Mouse (Mus musculus): ENCODE measurements around the gene Olfr556. TPM values are rescaled to one million over a fixed set of nuclear protein-coding genes. Genes with fewer than 3 reads are reported as not detected.

Gene Olfr556
- total and polyA plus RNA-seq, 2 experiments: not detected

DNA sequence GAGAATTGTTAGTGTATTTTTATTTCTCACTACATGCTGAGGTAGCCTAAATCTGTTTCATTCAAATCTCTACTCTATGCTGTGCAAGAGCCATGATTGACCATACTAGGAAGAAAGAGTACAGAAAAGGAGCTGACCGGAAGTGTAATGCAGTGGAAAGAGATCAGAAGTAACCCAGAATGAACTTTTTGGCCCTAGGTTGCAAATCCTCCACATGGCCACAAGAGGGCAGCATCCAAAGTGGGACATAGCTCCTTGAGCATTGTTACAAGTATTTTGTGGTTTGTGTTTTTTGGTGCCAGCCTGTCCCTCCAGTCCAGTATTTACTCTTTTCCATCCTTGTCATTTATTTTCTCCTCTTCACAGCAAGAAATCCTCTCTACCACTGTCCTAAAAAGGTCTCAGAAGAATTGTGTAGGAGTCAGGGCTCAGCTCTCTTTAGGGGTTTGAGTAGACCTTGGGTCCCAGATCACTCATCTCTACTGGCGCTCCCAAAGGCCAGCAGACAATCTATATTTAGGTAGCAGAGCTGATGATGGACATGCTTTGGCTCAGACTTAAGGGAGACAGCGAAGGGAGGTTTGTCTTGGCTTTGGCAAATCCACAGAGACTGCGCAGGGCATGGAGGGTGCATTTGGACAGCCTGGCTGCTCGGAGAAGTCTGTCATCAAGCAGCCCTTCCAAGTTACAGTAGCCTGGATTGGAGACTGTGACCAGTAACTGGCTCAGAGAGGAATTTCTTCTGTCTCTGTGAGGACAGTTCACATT, 30.8 kb downstream of the Olfr556 start, which contains the start of gene Olfr557:
Gene Olfr557 (plus strand): TSS at position 553 of the 768 bp plus-strand sequence.
- peak; percentile 39 for DNase-seq (ENCODE audit: extremely low read depth, low read depth, low spot score)
- Histone ChIP-seq H3K9ac (ENCODE audit: low read depth, low read length) (no peak within 1 kb of the TSS), H3K79me2 (ENCODE audit: control insufficient read depth, insufficient read depth, low read length) (no peaks in the 10 kb centered on the region), H3K36me3 (ENCODE audit: control insufficient read depth, insufficient read depth, low read length) (no peaks in the 10 kb centered on the region), H3K4me1 (ENCODE audit: control insufficient read depth, insufficient read depth, low read length) (no peaks in the 10 kb centered on the region), H3K4me3 (ENCODE audit: insufficient read depth, low read depth, low read length) (no peak within 1 kb of the TSS), H3K27me3 (ENCODE audit: control insufficient read depth, insufficient read depth, low read length) (peaks cover 4% of the 10 kb centered on the region; the same call in 1 of the 2 replicates), H3K27ac (replicated peaks; ENCODE audit: insufficient read depth, low read depth, low read length) (no peak within 1 kb of the TSS)
- 71% methylated on average over 5 of the region's 5 CpGs for WGBS
- TF ChIP-seq POLR2A (IDR thresholded peaks at IDR 0.05; ENCODE audit: extremely low read depth, insufficient read depth, low read length) (no peak), CTCF (IDR thresholded peaks at IDR 0.05; ENCODE audit: low read depth, low read length) (peak; percentile 76)

GRCm38 (mm10) chr7:102698461-102698860, 33.8 kb downstream of the Olfr556 start:
- no peak overlapping the region for H3K9ac ChIP-seq (ENCODE audit: low read depth, low read length)
- H3K27ac ChIP-seq (replicated peaks; ENCODE audit: insufficient read depth, low read depth, low read length): no peak overlapping the region
- no peak for DNase-seq (ENCODE audit: extremely low read depth, low read depth, low spot score)
- no peaks in the 10 kb centered on the region for H3K36me3 ChIP-seq (ENCODE audit: control insufficient read depth, insufficient read depth, low read length)
- no peaks in the 10 kb centered on the region for H3K4me1 ChIP-seq (ENCODE audit: control insufficient read depth, insufficient read depth, low read length)
- 88% methylated on average over 7 of the region's 7 CpGs for WGBS
- no peaks in the 10 kb centered on the region for H3K79me2 ChIP-seq (ENCODE audit: control insufficient read depth, insufficient read depth, low read length)
- no peak overlapping the region for H3K4me3 ChIP-seq (ENCODE audit: insufficient read depth, low read depth, low read length)
- TF ChIP-seq CTCF (IDR thresholded peaks at IDR 0.05; ENCODE audit: low read depth, low read length) (no peak), POLR2A (IDR thresholded peaks at IDR 0.05; ENCODE audit: extremely low read depth, insufficient read depth, low read length) (no peak)
- peaks cover 4% of the 10 kb centered on the region; the same call in 1 of the 2 replicates for H3K27me3 ChIP-seq (ENCODE audit: control insufficient read depth, insufficient read depth, low read length)

GRCm38 (mm10) chr7:102701915-102702314, 37.2 kb downstream of the Olfr556 start, which contains the start of gene Olfr558:
TSS of gene Olfr558 (plus strand) at chr7:102702215.
- H3K4me3 ChIP-seq (ENCODE audit: insufficient read depth, low read depth, low read length): no peak within 1 kb of the TSS
- no peak for DNase-seq (ENCODE audit: extremely low read depth, low read depth, low spot score)
- no peaks in the 10 kb centered on the region for H3K36me3 ChIP-seq (ENCODE audit: control insufficient read depth, insufficient read depth, low read length)
- no peak within 1 kb of the TSS for H3K27ac ChIP-seq (replicated peaks; ENCODE audit: insufficient read depth, low read depth, low read length)
- no peaks in the 10 kb centered on the region for H3K4me1 ChIP-seq (ENCODE audit: control insufficient read depth, insufficient read depth, low read length)
- peaks cover under 1% of the 10 kb centered on the region; the same call in 1 of the 2 replicates for H3K27me3 ChIP-seq (ENCODE audit: control insufficient read depth, insufficient read depth, low read length)
- no peak within 1 kb of the TSS for H3K9ac ChIP-seq (ENCODE audit: low read depth, low read length)
- no peaks in the 10 kb centered on the region for H3K79me2 ChIP-seq (ENCODE audit: control insufficient read depth, insufficient read depth, low read length)
- no peak for TF ChIP-seq CTCF (IDR thresholded peaks at IDR 0.05; ENCODE audit: low read depth, low read length)
- no peak for TF ChIP-seq POLR2A (IDR thresholded peaks at IDR 0.05; ENCODE audit: extremely low read depth, insufficient read depth, low read length)

GRCm38 (mm10) chr7:102718970-102719369, 54.3 kb downstream of the Olfr556 start, which contains the start of gene Olfr33:
TSS of gene Olfr33 (minus strand) at chr7:102719070.
- Histone ChIP-seq H3K27me3 (ENCODE audit: control insufficient read depth, insufficient read depth, low read length) (no peaks in the 10 kb centered on the region), H3K79me2 (ENCODE audit: control insufficient read depth, insufficient read depth, low read length) (no peaks in the 10 kb centered on the region), H3K4me1 (ENCODE audit: control insufficient read depth, insufficient read depth, low read length) (no peaks in the 10 kb centered on the region), H3K36me3 (ENCODE audit: control insufficient read depth, insufficient read depth, low read length) (no peaks in the 10 kb centered on the region), H3K27ac (replicated peaks; ENCODE audit: insufficient read depth, low read depth, low read length) (no peak within 1 kb of the TSS), H3K9ac (ENCODE audit: low read depth, low read length) (no peak within 1 kb of the TSS), H3K4me3 (ENCODE audit: insufficient read depth, low read depth, low read length) (no peak within 1 kb of the TSS)
- no peak for DNase-seq (ENCODE audit: extremely low read depth, low read depth, low spot score)
- TF ChIP-seq POLR2A (IDR thresholded peaks at IDR 0.05; ENCODE audit: extremely low read depth, insufficient read depth, low read length): no peak
- no peak for TF ChIP-seq CTCF (IDR thresholded peaks at IDR 0.05; ENCODE audit: low read depth, low read length)
- WGBS: 22% methylated on average over 1 of the region's 1 CpGs

Other genes starting within 250 kb of the Olfr556 start
- gene Rrm1, start 223.2 kb upstream of the Olfr556 start, total RNA-seq (2014; rRNA removed): 7.9 and 10.4 TPM in 2 replicates
- 2.2 and 2.3 TPM in 2 replicates for gene Rrm1, start 223.2 kb upstream of the Olfr556 start, polyA plus RNA-seq (2012; rRNA removed)
- gene Olfr543, start 183.2 kb upstream of the Olfr556 start, total RNA-seq (2014; rRNA removed): not detected in 2 replicates
- gene Olfr543, start 183.2 kb upstream of the Olfr556 start, polyA plus RNA-seq (2012; rRNA removed): not detected in 2 replicates
- gene Olfr544, start 176.6 kb upstream of the Olfr556 start, total RNA-seq (2014; rRNA removed): not detected in 2 replicates
- not detected in 2 replicates for gene Olfr544, start 176.6 kb upstream of the Olfr556 start, polyA plus RNA-seq (2012; rRNA removed)
- not detected in 2 replicates for gene Olfr545, start 165.3 kb upstream of the Olfr556 start, total RNA-seq (2014; rRNA removed)
- gene Olfr545, start 165.3 kb upstream of the Olfr556 start, polyA plus RNA-seq (2012; rRNA removed): not detected in 2 replicates
- not detected in 2 replicates for gene Olfr547, start 130.2 kb upstream of the Olfr556 start, total RNA-seq (2014; rRNA removed)
- not detected in 2 replicates for gene Olfr547, start 130.2 kb upstream of the Olfr556 start, polyA plus RNA-seq (2012; rRNA removed)
- gene Olfr548-ps1, start 124.0 kb upstream of the Olfr556 start, total RNA-seq (2014; rRNA removed): not detected in 2 replicates
- not detected in 2 replicates for gene Olfr548-ps1, start 124.0 kb upstream of the Olfr556 start, polyA plus RNA-seq (2012; rRNA removed)
- not detected in 2 replicates for gene Olfr549, start 115.0 kb upstream of the Olfr556 start, total RNA-seq (2014; rRNA removed)
- gene Olfr549, start 115.0 kb upstream of the Olfr556 start, polyA plus RNA-seq (2012; rRNA removed): not detected in 2 replicates
- 8.3 and 10.1 TPM in 2 replicates for gene Trim21, start 99.4 kb upstream of the Olfr556 start, total RNA-seq (2014; rRNA removed)
- gene Trim21, start 99.4 kb upstream of the Olfr556 start, polyA plus RNA-seq (2012; rRNA removed): 3.0 and 3.6 TPM in 2 replicates
- not detected in 2 replicates for gene Olfr550, start 93.5 kb upstream of the Olfr556 start, total RNA-seq (2014; rRNA removed)
- gene Olfr550, start 93.5 kb upstream of the Olfr556 start, polyA plus RNA-seq (2012; rRNA removed): not detected in 2 replicates
- gene Olfr551, start 73.0 kb upstream of the Olfr556 start, total RNA-seq (2014; rRNA removed): not detected in 2 replicates
- not detected in 2 replicates for gene Olfr551, start 73.0 kb upstream of the Olfr556 start, polyA plus RNA-seq (2012; rRNA removed)
- gene Olfr552, start 67.1 kb upstream of the Olfr556 start, total RNA-seq (2014; rRNA removed): not detected in 2 replicates
- gene Olfr552, start 67.1 kb upstream of the Olfr556 start, polyA plus RNA-seq (2012; rRNA removed): not detected in 2 replicates
- gene Olfr553, start 46.7 kb upstream of the Olfr556 start, total RNA-seq (2014; rRNA removed): not detected in 2 replicates
- gene Olfr553, start 46.7 kb upstream of the Olfr556 start, polyA plus RNA-seq (2012; rRNA removed): not detected in 2 replicates
- not detected in 2 replicates for gene Olfr554, start 26.5 kb upstream of the Olfr556 start, total RNA-seq (2014; rRNA removed)
- not detected in 2 replicates for gene Olfr554, start 26.5 kb upstream of the Olfr556 start, polyA plus RNA-seq (2012; rRNA removed)
- gene Olfr555, start 6.1 kb upstream of the Olfr556 start, total RNA-seq (2014; rRNA removed): not detected in 2 replicates
- gene Olfr555, start 6.1 kb upstream of the Olfr556 start, polyA plus RNA-seq (2012; rRNA removed): not detected in 2 replicates
- 2.3 and 3.0 TPM in 2 replicates for gene Trim68, start 22.4 kb downstream of the Olfr556 start, total RNA-seq (2014; rRNA removed)
- 2.7 and 4.7 TPM in 2 replicates for gene Trim68, start 22.4 kb downstream of the Olfr556 start, polyA plus RNA-seq (2012; rRNA removed)
- not detected in 2 replicates for gene Olfr557, start 31.0 kb downstream of the Olfr556 start, total RNA-seq (2014; rRNA removed)
- not detected in 2 replicates for gene Olfr557, start 31.0 kb downstream of the Olfr556 start, polyA plus RNA-seq (2012; rRNA removed)
- 0.07 TPM in 1 of 2 replicates, not detected in the other for gene Olfr558, start 37.3 kb downstream of the Olfr556 start, total RNA-seq (2014; rRNA removed)
- 0.02 TPM in 2 replicates for gene Olfr558, start 37.3 kb downstream of the Olfr556 start, polyA plus RNA-seq (2012; rRNA removed)
- not detected in 2 replicates for gene Olfr33, start 54.2 kb downstream of the Olfr556 start, total RNA-seq (2014; rRNA removed)
- not detected in 2 replicates for gene Olfr33, start 54.2 kb downstream of the Olfr556 start, polyA plus RNA-seq (2012; rRNA removed)
- gene Olfr559, start 62.6 kb downstream of the Olfr556 start, total RNA-seq (2014; rRNA removed): not detected in 2 replicates
- gene Olfr559, start 62.6 kb downstream of the Olfr556 start, polyA plus RNA-seq (2012; rRNA removed): not detected in 2 replicates
- not detected in 2 replicates for gene Olfr560, start 94.5 kb downstream of the Olfr556 start, total RNA-seq (2014; rRNA removed)
- not detected in 2 replicates for gene Olfr560, start 94.5 kb downstream of the Olfr556 start, polyA plus RNA-seq (2012; rRNA removed)
- gene Olfr78, start 94.6 kb downstream of the Olfr556 start, total RNA-seq (2014; rRNA removed): 0.09 TPM in 1 of 2 replicates, not detected in the other
- gene Olfr78, start 94.6 kb downstream of the Olfr556 start, polyA plus RNA-seq (2012; rRNA removed): not detected in 2 replicates
- gene Olfr561, start 106.3 kb downstream of the Olfr556 start, total RNA-seq (2014; rRNA removed): not detected in 2 replicates
- not detected in 2 replicates for gene Olfr561, start 106.3 kb downstream of the Olfr556 start, polyA plus RNA-seq (2012; rRNA removed)
- gene Olfr564, start 138.6 kb downstream of the Olfr556 start, total RNA-seq (2014; rRNA removed): not detected in 2 replicates
- not detected in 2 replicates for gene Olfr564, start 138.6 kb downstream of the Olfr556 start, polyA plus RNA-seq (2012; rRNA removed)
- not detected in 2 replicates for gene Olfr566, start 193.9 kb downstream of the Olfr556 start, total RNA-seq (2014; rRNA removed)
- not detected in 2 replicates for gene Olfr566, start 193.9 kb downstream of the Olfr556 start, polyA plus RNA-seq (2012; rRNA removed)
- not detected in 2 replicates for gene Olfr568, start 212.2 kb downstream of the Olfr556 start, total RNA-seq (2014; rRNA removed)
- gene Olfr568, start 212.2 kb downstream of the Olfr556 start, polyA plus RNA-seq (2012; rRNA removed): not detected in 2 replicates
- gene Olfr569, start 226.0 kb downstream of the Olfr556 start, total RNA-seq (2014; rRNA removed): not detected in 2 replicates
- gene Olfr569, start 226.0 kb downstream of the Olfr556 start, polyA plus RNA-seq (2012; rRNA removed): not detected in 2 replicates
- not detected in 2 replicates for gene Olfr570, start 229.7 kb downstream of the Olfr556 start, total RNA-seq (2014; rRNA removed)
- gene Olfr570, start 229.7 kb downstream of the Olfr556 start, polyA plus RNA-seq (2012; rRNA removed): not detected in 2 replicates

All from liver, adult 2 months (tissue).